Mouse (Mus musculus): ENCODE results near the gene Lrba.

The Lrba gene

GRCm38 (mm10) chr3:86559635-86560034 is 335.2 kb downstream of the Lrba start:
- no peak for DNase-seq (ENCODE audit: low read depth, low spot score)

GRCm38 (mm10) chr3:86560281-86561022 is 336.0 kb downstream of the Lrba start:
- DNase-seq (ENCODE audit: low read depth, low spot score) = no peak

- DNase-seq (ENCODE audit: low read depth, low spot score) = no peak
Observed at GRCm38 (mm10) chr3:86561023-86561344, 336.5 kb downstream of the Lrba start.

GRCm38 (mm10) chr3:86561396-86561795 is 336.9 kb downstream of the Lrba start:
- no peak for DNase-seq (ENCODE audit: low read depth, low spot score)

- DNase-seq (ENCODE audit: low read depth, low spot score) = no peak
Observed at GRCm38 (mm10) chr3:86567312-86567711, 342.8 kb downstream of the Lrba start.

GRCm38 (mm10) chr3:86571518-86571917 is 347.0 kb downstream of the Lrba start:
- DNase-seq (ENCODE audit: low read depth, low spot score) = no peak

GRCm38 (mm10) chr3:86572519-86573244 is 348.2 kb downstream of the Lrba start:
- no peak for DNase-seq (ENCODE audit: low read depth, low spot score)

GRCm38 (mm10) chr3:86575312-86575711 is 350.8 kb downstream of the Lrba start:
- DNase-seq (ENCODE audit: low read depth, low spot score) = no peak

GRCm38 (mm10) chr3:86602284-86602683 is 377.8 kb downstream of the Lrba start:
- DNase-seq (ENCODE audit: low read depth, low spot score) = no peak

GRCm38 (mm10) chr3:86605775-86606174 is 381.3 kb downstream of the Lrba start:
- no peak for DNase-seq (ENCODE audit: low read depth, low spot score)

GRCm38 (mm10) chr3:86627008-86627743 is 402.7 kb downstream of the Lrba start:
- DNase-seq (ENCODE audit: low read depth, low spot score) = no peak

GRCm38 (mm10) chr3:86629379-86629778 is 404.9 kb downstream of the Lrba start:
- DNase-seq (ENCODE audit: low read depth, low spot score) = no peak

- DNase-seq (ENCODE audit: low read depth, low spot score) = no peak
Observed at GRCm38 (mm10) chr3:86635464-86635863, 411.0 kb downstream of the Lrba start.

GRCm38 (mm10) chr3:86635940-86636339 is 411.5 kb downstream of the Lrba start:
- no peak for DNase-seq (ENCODE audit: low read depth, low spot score)

- no peak for DNase-seq (ENCODE audit: low read depth, low spot score)
Observed at GRCm38 (mm10) chr3:86638552-86639348, 414.3 kb downstream of the Lrba start.

- no peak for DNase-seq (ENCODE audit: low read depth, low spot score)
Observed at GRCm38 (mm10) chr3:86641393-86641792, 416.9 kb downstream of the Lrba start.

GRCm38 (mm10) chr3:86641796-86642195 is 417.3 kb downstream of the Lrba start:
- no peak for DNase-seq (ENCODE audit: low read depth, low spot score)

- no peak for DNase-seq (ENCODE audit: low read depth, low spot score)
Observed at GRCm38 (mm10) chr3:86646771-86647170, 422.3 kb downstream of the Lrba start.

GRCm38 (mm10) chr3:86651006-86651405 is 426.5 kb downstream of the Lrba start:
- no peak for DNase-seq (ENCODE audit: low read depth, low spot score)

GRCm38 (mm10) chr3:86659326-86659725 is 434.8 kb downstream of the Lrba start:
- no peak for DNase-seq (ENCODE audit: low read depth, low spot score)

GRCm38 (mm10) chr3:86664399-86664798 is 439.9 kb downstream of the Lrba start:
- no peak for DNase-seq (ENCODE audit: low read depth, low spot score)

- DNase-seq (ENCODE audit: low read depth, low spot score) = no peak
Observed at GRCm38 (mm10) chr3:86668146-86668545, 443.7 kb downstream of the Lrba start.
